Mouse (Mus musculus) G1E (cell line): ENCODE data around the gene Pepd. TPM values are rescaled to one million over a fixed set of nuclear protein-coding genes. Genes with fewer than 3 reads are reported as not detected.
"Not testable (repeated sequence)": the region's sequence is repeated elsewhere in the genome, so short reads cannot be mapped to it uniquely, and the experiment has no call there.

ENCODE experiments used
- ATAC-seq: 2 replicates; pipeline ENCODE4 v1.8.0; 2016; ENCODE audit warnings: mild to moderate bottlenecking; ENCODE audit not compliant: insufficient number of reproducible peaks, poor library complexity, low FRiP score, severe bottlenecking; ENCODE audit errors: extremely low read depth
- DNase-seq: peaks from one replicate; pipeline ENCODE4 v3.0.0; 2012; ENCODE audit warnings: low spot score
- H3K27me3 ChIP-seq: 2 replicates; pipeline ENCODE4 v1.6.1; 2012; ENCODE audit warnings: mild to moderate bottlenecking, low read length, inconsistent platforms; ENCODE audit not compliant: insufficient read depth
- H3K36me3 ChIP-seq: replicated peaks from 2 replicates; pipeline ENCODE3; 2012; ENCODE audit warnings: mild to moderate bottlenecking, inconsistent platforms
- H3K4me1 ChIP-seq: 2 replicates; pipeline ENCODE4 v1.6.1; 2012; ENCODE audit warnings: low read depth, low read length, inconsistent platforms, mixed read lengths; ENCODE audit not compliant: insufficient read depth
- H3K4me3 ChIP-seq: 2 replicates; pipeline ENCODE4 v1.5.1; 2012; ENCODE audit warnings: low read depth, mild to moderate bottlenecking, inconsistent platforms, low read length, moderate library complexity, mixed read lengths
- H3K9me3 ChIP-seq: replicated peaks from 2 replicates; pipeline ENCODE4 v1.6.1; 2012; ENCODE audit warnings: inconsistent platforms
- CTCF ChIP-seq: IDR thresholded peaks from 2 replicates; pipeline ENCODE4 v1.5.1; 2012; ENCODE audit warnings: low read depth, low read length, inconsistent platforms, mixed read lengths
- GATA1 ChIP-seq: IDR thresholded peaks from 2 replicates; pipeline ENCODE4 v1.6.1; 2012; ENCODE audit warnings: borderline replicate concordance, low read length, inconsistent platforms, mixed read lengths
- GATA2 ChIP-seq: IDR thresholded peaks from 2 replicates; pipeline ENCODE4 v1.6.1; 2012; ENCODE audit warnings: low read depth, low read length, inconsistent platforms, borderline replicate concordance
- POLR2AphosphoS5 ChIP-seq: IDR thresholded peaks from 2 replicates; pipeline ENCODE4 v1.6.1; 2012; ENCODE audit warnings: low read depth, low read length, inconsistent platforms; ENCODE audit not compliant: insufficient replicate concordance
- TAL1 ChIP-seq: conservative IDR thresholded peaks from 2 replicates; pipeline ENCODE4 v1.6.1; 2012; ENCODE audit warnings: low read depth, low read length, inconsistent platforms, mixed read lengths
- polyA plus RNA-seq: library from polyadenylated mRNA; stranded (reverse); fragments of >175 nt; gene quantifications from 2 replicates; pipeline ENCODE4 v1.2.3, GENCODE M21; 2012
- total RNA-seq, 2 experiments: library from RNA; stranded (forward) in 1 of 2; stranded (reverse) in 1 of 2; fragments of 200-1000 nt in 1 of 2; fragments of >200 nt in 1 of 2; fragmentation: Nextera tagmentation in 1 of 2; gene quantifications; 2 replicates each; pipeline ENCODE4 v1.2.3; 2014 to 2017

The Pepd gene
- total and polyA plus RNA-seq, 3 experiments = 11.1 to 51.0 (median 12.7) TPM

- Histone ChIP-seq H3K36me3 (peaks cover 76% of the 10 kb centered on the region), H3K27me3 (no peaks in the 10 kb centered on the region), H3K4me3 (no peak overlapping the region), H3K4me1 (peaks cover 11% of the 10 kb centered on the region), H3K9me3 (no peaks in the 10 kb centered on the region)
- DNase-seq (no peak), ATAC-seq (no peak)
- TF ChIP-seq GATA2 (no peak), POLR2AphosphoS5 (no peak), GATA1 (no peak), CTCF (no peak), TAL1 (no peak)
These were observed 59.6 kb downstream of the Pepd start for GRCm38 (mm10) chr7:34971826-34972225.

GRCm38 (mm10) chr7:34972990-34973440 is 60.8 kb downstream of the Pepd start:
- TF ChIP-seq GATA1 (no peak), TAL1 (no peak), GATA2 (no peak), POLR2AphosphoS5 (no peak), CTCF (no peak)
- H3K4me3 ChIP-seq = no peak overlapping the region
- no peaks in the 10 kb centered on the region for H3K27me3 ChIP-seq
- no peaks in the 10 kb centered on the region for H3K9me3 ChIP-seq
- peaks cover 74% of the 10 kb centered on the region for H3K36me3 ChIP-seq
- no peak for ATAC-seq
- peaks cover 11% of the 10 kb centered on the region for H3K4me1 ChIP-seq
- DNase-seq = no peak

- H3K4me3 ChIP-seq = no peak overlapping the region
- peaks cover 70% of the 10 kb centered on the region for H3K36me3 ChIP-seq
- DNase-seq = no peak
- peaks cover 7% of the 10 kb centered on the region for H3K4me1 ChIP-seq
- ATAC-seq = no peak
- no peaks in the 10 kb centered on the region for H3K9me3 ChIP-seq
- TF ChIP-seq CTCF = no peak
- no peak for TF ChIP-seq GATA1
- TF ChIP-seq POLR2AphosphoS5 = no peak
- no peak for TF ChIP-seq GATA2
- no peak for TF ChIP-seq TAL1
- no peaks in the 10 kb centered on the region for H3K27me3 ChIP-seq
These were observed 61.7 kb downstream of the Pepd start for GRCm38 (mm10) chr7:34973877-34974276.

- no peaks in the 10 kb centered on the region; the same call in 1 of the 2 replicates for H3K4me1 ChIP-seq
- H3K9me3 ChIP-seq = no peaks in the 10 kb centered on the region
- H3K27me3 ChIP-seq = no peaks in the 10 kb centered on the region
- H3K36me3 ChIP-seq = peaks cover 53% of the 10 kb centered on the region
- H3K4me3 ChIP-seq = no peak overlapping the region
- TF ChIP-seq POLR2AphosphoS5 = no peak
- TF ChIP-seq GATA1 = no peak
- no peak for TF ChIP-seq TAL1
- no peak for TF ChIP-seq CTCF
- no peak for TF ChIP-seq GATA2
- no peak for ATAC-seq
- DNase-seq = no peak
These were observed 63.7 kb downstream of the Pepd start for GRCm38 (mm10) chr7:34975913-34976312.

GRCm38 (mm10) chr7:34977403-34977802 is 65.2 kb downstream of the Pepd start:
- no peak overlapping the region for H3K4me3 ChIP-seq
- DNase-seq (no peak), ATAC-seq (no peak)
- peaks cover 48% of the 10 kb centered on the region for H3K36me3 ChIP-seq
- H3K27me3 ChIP-seq = no peaks in the 10 kb centered on the region
- H3K9me3 ChIP-seq = no peaks in the 10 kb centered on the region
- no peak for TF ChIP-seq GATA1
- no peaks in the 10 kb centered on the region; the same call in 1 of the 2 replicates for H3K4me1 ChIP-seq

- TF ChIP-seq POLR2AphosphoS5 = no peak
- DNase-seq (no peak), ATAC-seq (no peak)
- Histone ChIP-seq H3K27me3 (no peaks in the 10 kb centered on the region), H3K36me3 (peaks cover 40% of the 10 kb centered on the region), H3K4me1 (peaks cover 4% of the 10 kb centered on the region), H3K4me3 (no peak overlapping the region), H3K9me3 (no peaks in the 10 kb centered on the region)
These were observed 69.6 kb downstream of the Pepd start for GRCm38 (mm10) chr7:34981803-34982202.

GRCm38 (mm10) chr7:34982372-34982771 is 70.2 kb downstream of the Pepd start:
- ATAC-seq, DNase-seq, H3K4me1 ChIP-seq, H3K27me3 ChIP-seq, H3K9me3 ChIP-seq, H3K4me3 ChIP-seq: not testable (repeated sequence)
- H3K36me3 ChIP-seq = peaks cover 41% of the 10 kb centered on the region
